Mouse (Mus musculus) ovary, postnatal 14 days (tissue): ENCODE measurements around the gene Mfsd6.
"Not testable (repeated sequence)": the region's sequence is repeated elsewhere in the genome, so short reads cannot be mapped to it uniquely, and the experiment has no call there.

Experiments
- DNase-seq: peaks from one replicate; pipeline ENCODE4 v3.0.0; 2022; ENCODE audit warnings: low spot score

Mfsd6 gene

GRCm38 (mm10) chr1:52708745-52709144, 18.5 kb downstream of the Mfsd6 start:
- no peak for DNase-seq

DNA sequence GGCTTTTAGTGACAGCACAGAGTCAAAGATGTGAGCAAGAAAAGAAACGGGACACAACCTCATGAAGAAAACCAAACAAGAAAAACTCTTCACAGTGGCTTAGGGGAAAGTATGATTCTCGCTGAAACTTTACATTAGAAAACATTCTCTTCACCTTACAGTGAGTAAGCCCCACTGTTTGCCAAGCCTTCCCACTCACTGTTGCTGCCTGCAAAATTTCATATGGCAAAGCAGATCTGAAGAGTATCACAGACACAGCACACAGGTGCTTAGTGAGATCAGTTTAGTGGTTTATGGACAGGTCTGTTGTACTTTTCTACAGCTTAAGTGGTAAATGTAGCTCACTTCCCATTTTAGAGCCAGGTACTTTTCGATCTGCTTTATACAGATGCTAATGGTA, 20.2 kb downstream of the Mfsd6 start:
- no peak for DNase-seq

- no peak for DNase-seq
Measured at GRCm38 (mm10) chr1:52702738-52703491, 24.3 kb downstream of the Mfsd6 start.

GRCm38 (mm10) chr1:52701941-52702340, 25.3 kb downstream of the Mfsd6 start:
- no peak for DNase-seq

DNA sequence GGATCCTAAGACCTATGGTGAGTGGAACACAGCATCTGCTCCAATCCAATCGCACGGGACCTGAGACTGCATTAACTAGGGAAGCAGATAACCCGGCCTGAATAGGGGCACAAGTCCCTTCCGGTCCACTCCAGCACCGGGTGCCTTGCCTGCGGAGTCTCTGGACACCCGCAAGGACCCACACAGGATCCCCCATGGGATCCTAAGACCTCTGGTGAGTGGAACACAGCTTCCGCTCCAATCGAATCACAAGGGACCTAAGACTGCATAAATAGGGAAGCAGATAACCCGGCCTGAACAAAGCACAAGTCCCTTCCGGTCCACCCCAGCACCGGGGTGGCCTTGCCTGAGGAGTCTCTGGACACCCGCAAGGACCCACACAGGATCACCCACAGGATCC, 32.8 kb downstream of the Mfsd6 start:
- not testable (repeated sequence) for DNase-seq

GRCm38 (mm10) chr1:52687636-52688035, 39.6 kb downstream of the Mfsd6 start:
- DNase-seq = no peak

GRCm38 (mm10) chr1:52683550-52683949, 43.7 kb downstream of the Mfsd6 start:
- no peak for DNase-seq

GRCm38 (mm10) chr1:52676621-52677020, 50.6 kb downstream of the Mfsd6 start:
- DNase-seq = peak; percentile 18

- DNase-seq = no peak
Measured at GRCm38 (mm10) chr1:52675561-52676551, 51.4 kb downstream of the Mfsd6 start.

GRCm38 (mm10) chr1:52669931-52670330, 57.3 kb downstream of the Mfsd6 start:
- no peak for DNase-seq

- DNase-seq = no peak
Measured at GRCm38 (mm10) chr1:52668743-52669323, 58.4 kb downstream of the Mfsd6 start.

DNA sequence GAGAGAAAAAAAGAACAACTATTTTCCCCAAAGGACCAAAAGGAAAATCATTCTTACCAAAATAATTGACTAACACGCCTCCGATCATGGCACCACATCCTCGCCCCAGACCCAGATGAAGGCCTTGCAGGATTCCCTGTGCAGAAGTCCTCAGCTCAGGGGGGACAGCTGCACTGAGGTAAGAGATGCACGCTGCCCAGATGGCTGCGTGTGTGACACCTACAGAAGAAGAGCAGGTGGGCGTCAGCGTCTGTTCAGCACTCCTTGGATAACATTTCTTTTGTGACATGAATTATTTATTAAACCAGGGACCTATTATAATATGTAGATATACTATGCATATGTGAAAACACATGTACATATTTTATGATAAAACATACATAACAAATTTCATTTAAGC, 64.0 kb downstream of the Mfsd6 start:
- DNase-seq = no peak

DNA sequence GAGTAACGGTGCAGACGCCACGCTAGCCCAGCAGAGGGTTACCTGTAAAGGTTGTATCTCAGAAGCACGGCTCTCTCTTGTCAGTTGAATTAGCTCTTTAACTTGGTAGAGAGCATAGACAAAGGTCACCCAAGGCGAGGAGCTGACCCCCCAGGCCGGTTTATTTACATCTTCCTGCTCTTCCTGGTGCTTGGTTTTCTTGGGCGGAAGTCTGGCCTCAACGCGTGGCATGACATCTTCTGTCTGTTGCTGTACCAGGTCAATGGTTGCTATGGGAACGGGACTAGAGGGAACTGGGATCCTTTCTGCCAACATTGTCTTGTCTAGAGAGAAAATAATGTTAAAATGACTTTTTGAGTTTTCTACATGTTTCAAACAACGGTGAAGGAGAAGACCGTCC, 66.5 kb downstream of the Mfsd6 start:
- no peak for DNase-seq

GRCm38 (mm10) chr1:52660278-52660677, 67.0 kb downstream of the Mfsd6 start:
- no peak for DNase-seq

- DNase-seq = no peak
Measured at GRCm38 (mm10) chr1:52658160-52658559, 69.1 kb downstream of the Mfsd6 start.

DNA sequence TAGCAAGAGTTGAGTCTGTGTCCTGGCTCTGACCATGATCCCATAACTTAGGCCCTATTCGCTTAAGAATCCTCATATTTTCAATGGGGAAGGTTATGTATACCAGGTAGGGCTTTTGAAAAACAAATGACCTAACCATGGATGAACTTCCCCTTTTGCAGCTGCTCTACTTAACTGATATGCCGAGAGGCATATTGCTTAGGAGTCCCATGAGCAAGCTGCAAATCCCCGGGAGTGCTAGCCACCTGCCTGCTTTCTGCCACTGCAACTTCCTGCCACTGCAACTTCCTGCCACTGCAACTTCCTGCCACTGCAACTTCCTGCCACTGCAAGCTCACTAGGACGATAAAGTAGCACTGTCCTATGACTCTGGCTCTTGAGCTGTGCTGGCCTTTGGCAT, 72.1 kb downstream of the Mfsd6 start:
- DNase-seq = no peak

- DNase-seq = no peak
Measured at GRCm38 (mm10) chr1:52653366-52653765, 73.9 kb downstream of the Mfsd6 start.

DNA sequence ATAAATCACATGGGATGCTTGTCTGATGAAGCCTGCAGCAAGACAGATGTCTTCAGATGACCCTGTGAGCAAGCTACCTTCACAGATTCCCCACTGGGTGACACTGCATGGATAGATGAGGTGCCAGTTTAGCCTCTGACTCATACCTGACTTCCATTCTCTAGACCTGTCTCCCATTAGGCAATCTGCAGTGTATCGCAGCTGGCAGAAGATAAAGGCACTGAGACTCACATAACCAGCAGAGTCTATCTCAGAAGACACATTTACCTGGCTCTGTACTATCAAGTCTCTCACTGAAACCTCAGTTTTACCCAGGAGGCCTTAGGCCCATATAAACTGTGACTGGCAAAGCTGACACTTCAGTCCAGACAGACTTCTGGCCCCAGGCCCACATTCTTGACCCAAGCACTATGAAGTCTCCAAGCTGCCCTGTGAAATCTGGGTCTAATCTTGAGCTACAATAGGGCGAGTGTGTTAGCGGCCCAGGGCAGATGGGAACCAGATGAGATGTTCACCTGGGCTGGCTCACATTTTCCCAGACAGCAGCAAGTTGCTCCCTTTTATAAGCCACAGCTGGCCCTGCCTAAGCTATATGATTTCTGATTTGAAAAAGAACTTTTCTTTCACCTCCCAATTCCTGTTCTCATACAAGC, 74.5 kb downstream of the Mfsd6 start:
- DNase-seq = no peak

DNA sequence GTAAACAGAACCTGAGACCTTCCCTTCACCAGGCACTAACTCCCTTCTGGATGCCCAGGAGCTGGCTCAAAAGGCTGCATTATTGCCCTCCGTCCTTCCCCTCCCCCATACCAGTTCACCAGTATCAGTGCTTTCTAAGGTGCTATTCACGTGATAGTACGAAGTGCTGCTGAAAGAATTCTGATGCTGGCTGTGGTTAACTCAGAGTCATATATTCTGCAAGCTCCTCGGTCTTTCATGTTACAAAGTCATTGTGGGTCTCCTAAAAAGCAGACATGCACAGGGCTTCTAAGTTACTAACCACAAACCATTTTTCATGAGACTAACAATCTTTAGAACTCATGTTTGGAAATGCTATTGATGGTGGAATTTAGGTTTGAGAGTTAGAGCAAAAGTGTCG, 77.2 kb downstream of the Mfsd6 start:
- DNase-seq = no peak

- DNase-seq = peak; percentile 63
Measured at GRCm38 (mm10) chr1:52648153-52649027, 78.9 kb downstream of the Mfsd6 start.

DNA sequence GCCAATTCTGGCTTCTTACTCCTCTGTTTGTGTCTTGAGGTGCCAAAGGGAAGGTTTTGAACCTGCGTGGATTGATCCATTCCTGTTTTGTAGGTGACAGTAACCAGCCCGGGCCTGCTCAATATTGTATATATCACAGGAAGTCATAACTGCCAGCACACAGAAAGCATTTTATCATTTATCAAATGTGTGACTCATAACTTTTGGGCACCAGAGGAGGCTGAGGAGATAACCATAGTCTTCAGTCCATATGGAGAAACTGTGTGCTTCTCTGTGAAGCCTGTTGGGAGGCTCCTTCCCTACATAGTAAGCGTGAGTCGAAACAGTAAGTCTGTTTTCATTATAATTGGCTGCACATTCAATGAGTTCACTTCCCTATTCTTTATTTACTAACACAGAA, 86.5 kb downstream of the Mfsd6 start:
- no peak for DNase-seq
